Mouse (Mus musculus) c-Kit-positive CD71-positive TER-119-negative erythroid progenitor cells, embryonic 14.5 days (primary cell): ENCODE results near the gene Dnajc21.
"Not testable (repeated sequence)": the region's sequence is repeated elsewhere in the genome, so short reads cannot be mapped to it uniquely, and the experiment has no call there.

Experiments used
- DNase-seq: peaks from one replicate; pipeline ENCODE4 v3.0.0-alpha.2; 2013; ENCODE audit warnings: low read depth

Dnajc21 gene

GRCm38 (mm10) chr15:10470151-10470831 lies at the start of gene Dnajc21:
TSS of gene Dnajc21 (minus strand) at chr15:10470516.
- DNase-seq: peak; percentile 61

DNA sequence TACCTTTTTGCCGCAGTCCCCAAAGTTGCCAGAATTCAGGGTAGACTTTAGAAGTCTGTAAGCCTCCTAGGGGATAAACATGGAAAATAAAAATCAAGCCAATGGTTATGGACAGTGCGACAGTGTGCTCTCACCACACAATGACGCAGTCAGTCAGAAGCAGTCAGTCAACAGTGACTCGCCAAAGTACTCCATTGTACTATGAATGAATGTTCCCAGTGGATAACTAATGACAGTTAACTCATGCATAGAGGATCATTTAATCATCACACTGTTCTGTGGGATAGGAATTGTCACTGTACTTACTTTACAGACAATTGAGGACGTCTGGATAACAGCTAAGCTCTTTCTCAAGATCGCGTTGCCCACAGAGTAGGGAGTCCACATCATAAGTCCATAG lies 44.9 kb upstream of the Dnajc21 start:
- no peak for DNase-seq

DNA sequence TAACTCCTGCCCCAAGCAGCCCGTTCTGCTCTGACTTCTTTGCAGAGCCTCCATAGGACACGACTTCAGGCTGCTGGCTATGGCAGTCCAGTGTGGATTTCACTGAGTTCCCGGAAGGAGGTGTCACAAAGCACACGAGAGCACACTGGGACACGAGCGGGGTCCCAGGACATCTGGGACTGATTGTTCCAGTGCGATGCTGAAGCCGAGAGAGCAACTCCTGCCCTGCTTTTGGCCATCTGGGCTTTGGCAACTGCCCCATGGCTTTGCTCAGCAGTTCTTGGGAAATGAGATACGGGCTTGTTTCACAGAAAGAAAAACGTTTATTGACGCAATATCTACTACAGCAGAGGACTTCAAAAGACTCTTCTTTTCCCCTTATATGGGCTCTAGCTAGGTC lies 35.8 kb upstream of the Dnajc21 start:
- DNase-seq: no peak

- DNase-seq: no peak
Measured at GRCm38 (mm10) chr15:10500838-10501719, 30.8 kb upstream of the Dnajc21 start.

- DNase-seq: no peak
Measured at GRCm38 (mm10) chr15:10500035-10500434, 29.7 kb upstream of the Dnajc21 start.

GRCm38 (mm10) chr15:10499593-10499992 lies 29.3 kb upstream of the Dnajc21 start:
- no peak for DNase-seq

GRCm38 (mm10) chr15:10496696-10497095 lies 26.4 kb upstream of the Dnajc21 start:
- not testable (repeated sequence) for DNase-seq

GRCm38 (mm10) chr15:10495944-10496343 lies 25.6 kb upstream of the Dnajc21 start:
- DNase-seq: no peak

- DNase-seq: no peak
Measured at GRCm38 (mm10) chr15:10490101-10490500, 19.8 kb upstream of the Dnajc21 start.

GRCm38 (mm10) chr15:10487246-10487645 lies 16.9 kb upstream of the Dnajc21 start:
- no peak for DNase-seq

GRCm38 (mm10) chr15:10486365-10486839 lies 16.1 kb upstream of the Dnajc21 start:
- no peak for DNase-seq

GRCm38 (mm10) chr15:10485484-10486364 lies 15.4 kb upstream of the Dnajc21 start, which contains the start of the genes Brix1 and Rad1:
TSS of gene Brix1 (minus strand) at chr15:10485947.
TSS of gene Rad1 (plus strand) at chr15:10486018.
- peak; percentile 91 for DNase-seq

DNA sequence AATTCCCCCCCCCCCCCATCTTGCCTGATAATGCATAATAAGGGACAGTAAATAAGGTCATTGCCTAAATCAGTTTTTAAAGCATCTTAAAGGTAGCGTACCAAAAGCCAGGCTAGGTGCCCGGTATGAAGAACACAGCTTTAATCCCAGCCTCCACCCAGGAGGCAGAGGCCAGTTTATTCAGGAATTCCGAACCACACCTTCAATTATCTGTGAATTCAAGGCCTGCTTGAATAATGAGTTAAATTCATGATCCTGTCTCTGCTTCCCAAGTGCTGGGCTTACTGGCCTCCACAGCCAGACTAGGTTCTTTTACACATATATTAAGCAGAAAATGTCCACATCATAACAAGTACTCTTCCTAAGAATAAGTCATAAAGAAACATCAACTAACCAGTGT lies 625 bp upstream of the Dnajc21 start:
- DNase-seq: no peak

DNA sequence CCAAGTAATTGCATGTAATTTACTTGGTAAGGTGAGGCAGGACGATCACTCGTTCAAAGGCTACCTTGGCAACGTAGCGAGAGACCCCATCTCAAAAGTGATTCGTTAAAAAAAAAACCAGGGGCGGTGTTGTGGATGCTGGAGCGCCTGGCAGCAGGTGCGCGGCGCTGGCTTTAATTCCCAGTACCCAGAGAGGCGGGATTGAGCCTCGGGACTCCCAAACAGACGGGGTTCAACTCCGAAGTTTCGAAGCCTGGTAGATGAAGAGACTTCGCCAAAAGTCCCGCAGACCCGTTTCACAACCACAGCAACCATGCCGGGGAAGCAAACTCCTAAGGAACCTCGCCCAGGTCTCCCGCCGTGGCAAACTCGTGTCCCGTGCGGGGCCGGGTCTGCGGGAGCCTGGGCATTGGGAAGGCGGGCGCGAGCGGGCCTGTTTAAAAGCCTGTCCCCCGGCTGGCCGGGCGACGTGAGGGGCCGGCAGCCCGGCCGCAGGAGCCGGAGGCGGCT lies 620 bp downstream of the Dnajc21 start:
- DNase-seq: no peak

DNA sequence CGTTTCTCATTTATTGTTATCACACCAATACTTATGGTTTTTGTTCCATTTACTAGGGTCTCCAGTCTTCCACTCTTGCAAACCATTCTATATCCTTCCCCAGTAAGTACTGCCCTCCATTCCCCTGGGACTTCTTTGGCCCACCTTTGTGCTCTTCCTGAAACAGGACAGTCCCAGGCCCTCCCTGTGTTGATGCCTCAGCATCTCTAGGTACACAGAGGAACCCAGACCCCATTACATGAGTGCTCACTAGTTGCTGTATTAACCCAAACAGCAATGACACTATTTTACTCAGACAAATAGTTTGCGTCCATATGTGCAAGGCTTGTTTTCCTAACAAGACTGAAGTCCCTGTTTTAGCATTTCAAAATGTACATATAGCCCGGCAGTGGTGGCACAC lies 1.6 kb downstream of the Dnajc21 start:
- no peak for DNase-seq

- no peak for DNase-seq
Measured at GRCm38 (mm10) chr15:10464678-10465077, 5.6 kb downstream of the Dnajc21 start.

GRCm38 (mm10) chr15:10463555-10463954 lies 6.8 kb downstream of the Dnajc21 start:
- no peak for DNase-seq

DNA sequence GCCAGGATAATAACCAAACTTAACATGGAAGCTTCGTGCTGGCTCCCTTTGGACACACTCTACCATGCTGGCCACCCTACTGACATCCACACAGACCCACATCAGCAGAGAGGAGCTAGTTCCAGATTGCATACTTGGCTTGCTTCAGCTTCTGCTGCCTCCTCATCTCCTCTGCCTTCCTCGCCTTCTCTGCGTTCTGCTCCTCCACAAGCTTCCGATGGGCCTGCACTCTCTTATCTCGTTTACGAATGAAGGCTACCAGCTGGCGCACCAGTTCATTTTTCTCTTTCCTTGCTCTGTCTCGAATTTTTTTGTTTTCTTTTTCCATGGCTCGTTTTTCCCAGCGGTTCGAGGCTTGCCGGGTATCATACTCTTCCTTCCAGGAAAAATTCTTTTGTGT lies 9.3 kb downstream of the Dnajc21 start:
- no peak for DNase-seq

- DNase-seq: no peak
Measured at GRCm38 (mm10) chr15:10447102-10447501, 23.2 kb downstream of the Dnajc21 start.

DNA sequence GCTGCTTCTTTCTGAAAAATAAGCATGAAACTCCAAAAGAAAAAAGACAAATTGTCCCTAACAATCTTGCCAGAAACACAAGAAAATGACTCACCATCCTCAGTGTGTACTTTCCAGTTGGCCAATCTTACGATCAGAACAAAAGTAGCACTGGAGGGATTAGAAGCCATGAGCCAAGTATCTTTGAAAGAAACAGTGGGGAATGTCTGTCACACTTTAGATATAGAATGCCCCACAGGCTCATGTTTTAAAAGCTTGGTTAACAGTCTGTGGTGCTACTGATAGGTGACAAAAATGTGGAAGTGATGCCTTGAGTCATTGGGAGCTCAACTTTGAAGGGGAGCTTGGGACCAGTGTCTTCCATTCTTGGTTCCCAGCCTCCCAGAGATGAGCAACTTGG lies 28.0 kb downstream of the Dnajc21 start:
- DNase-seq: no peak

DNA sequence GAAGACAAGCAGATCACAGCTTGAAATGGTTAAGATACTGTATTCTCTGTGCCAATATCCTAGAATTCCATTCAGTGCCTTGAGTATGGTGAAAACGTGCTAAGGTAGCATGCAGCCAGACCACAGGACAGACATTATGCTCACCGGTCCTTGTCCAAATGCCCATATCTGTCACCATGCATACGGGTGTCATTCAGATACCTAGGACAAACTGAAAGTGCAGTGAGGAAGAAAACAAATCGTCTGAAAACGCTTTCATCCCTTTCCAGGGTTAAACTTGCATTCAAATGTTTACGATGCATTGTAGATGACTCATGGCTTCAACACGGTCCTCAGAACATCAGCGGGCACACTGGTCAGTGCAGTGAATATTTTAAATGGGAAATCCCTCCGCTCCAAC lies 28.8 kb downstream of the Dnajc21 start:
- DNase-seq: no peak

DNA sequence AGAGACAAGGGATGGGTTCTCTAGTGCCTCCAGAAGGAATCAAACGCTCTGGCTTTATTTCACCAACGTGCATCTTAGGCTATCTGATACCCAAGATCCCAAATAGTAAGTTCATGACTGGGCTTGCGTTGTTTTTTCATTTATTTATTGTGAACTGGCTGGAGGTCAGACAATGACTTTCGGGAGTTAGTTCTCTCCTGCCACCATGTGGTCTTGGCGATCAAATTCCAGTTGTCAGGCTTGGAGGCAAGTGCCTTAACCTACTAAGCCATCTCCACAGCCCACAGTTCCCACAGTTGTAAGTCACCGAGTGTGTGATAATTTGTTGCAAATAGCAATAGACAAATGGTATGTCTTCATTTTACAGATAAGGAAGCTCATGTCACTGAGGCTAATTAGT lies 30.4 kb downstream of the Dnajc21 start:
- no peak for DNase-seq
